Mouse (Mus musculus) lung, adult 2 months (tissue): ENCODE data around the gene Il11ra1.

Experiments
- CTCF ChIP-seq: fragments of 200-500 bp; IDR thresholded peaks from 2 replicates; pipeline ENCODE4 v1.5.1; 2011; ENCODE audit warnings: mild to moderate bottlenecking, low read length, control low read depth; ENCODE audit not compliant: insufficient read depth
- POLR2A ChIP-seq: fragments of 200-500 bp; IDR thresholded peaks from 2 replicates; pipeline ENCODE4 v1.6.1; 2011; ENCODE audit warnings: low read depth, mild to moderate bottlenecking, control low read depth, low read length, borderline replicate concordance; ENCODE audit errors: extremely low read depth

DNA sequence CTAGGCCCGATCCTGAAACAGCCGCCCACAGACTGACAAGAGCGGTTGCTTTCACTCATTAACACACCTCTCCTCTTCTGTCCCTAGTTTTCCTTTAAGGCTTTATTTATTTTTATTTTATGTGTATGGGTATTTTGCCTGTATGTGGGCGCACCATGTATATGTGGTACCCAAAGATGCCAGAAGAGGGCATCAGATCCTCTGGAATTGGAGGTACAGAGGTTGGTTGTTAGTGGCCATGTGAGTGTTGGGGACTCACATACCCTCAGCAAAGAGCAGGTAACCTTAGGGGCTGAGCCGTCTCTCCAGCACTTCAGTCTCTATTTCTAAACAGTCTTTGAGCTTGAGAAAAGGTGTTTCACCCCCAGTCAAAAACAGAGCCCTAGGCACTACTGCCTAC, 15.8 kb downstream of the Il11ra1 start:
- no peak for TF ChIP-seq POLR2A
- no peak for TF ChIP-seq CTCF
